Mouse (Mus musculus): ENCODE measurements around the gene Veph1.
"Not testable (repeated sequence)": the region's sequence is repeated elsewhere in the genome, so short reads cannot be mapped to it uniquely, and the experiment has no call there.

The Veph1 gene

GRCm38 (mm10) chr3:66296545-66296944, at the start of gene Veph1:
Gene Veph1 (minus strand): TSS chr3:66296837.
- DNase-seq, result peak; percentile 78 to 79

GRCm38 (mm10) chr3:66340742-66341141, 44.1 kb upstream of the Veph1 start:
- DNase-seq, result peak; percentile 2

GRCm38 (mm10) chr3:66332401-66332729, 35.7 kb upstream of the Veph1 start:
- DNase-seq, result no peak

GRCm38 (mm10) chr3:66331592-66332400, 35.2 kb upstream of the Veph1 start:
- DNase-seq, result peak; percentile 48 to 67

GRCm38 (mm10) chr3:66330896-66331579, 34.4 kb upstream of the Veph1 start:
- DNase-seq, result no peak

GRCm38 (mm10) chr3:66325962-66326834, 29.6 kb upstream of the Veph1 start:
- no peak for DNase-seq

GRCm38 (mm10) chr3:66325486-66325951, 28.9 kb upstream of the Veph1 start:
- no peak for DNase-seq

- DNase-seq, result no peak
Measured at GRCm38 (mm10) chr3:66314793-66315715, 18.4 kb upstream of the Veph1 start.

- DNase-seq, result no peak
Measured at GRCm38 (mm10) chr3:66310586-66310985, 13.9 kb upstream of the Veph1 start.

GRCm38 (mm10) chr3:66309531-66309930, 12.9 kb upstream of the Veph1 start:
- DNase-seq, result no peak

- no peak for DNase-seq
Measured at GRCm38 (mm10) chr3:66295236-66295635, 1.4 kb downstream of the Veph1 start.

- peak; percentile 18 to 43 for DNase-seq
Measured at GRCm38 (mm10) chr3:66294729-66295128, 1.9 kb downstream of the Veph1 start.

GRCm38 (mm10) chr3:66292356-66292946, 4.2 kb downstream of the Veph1 start:
- peak; percentile 89 to 91 for DNase-seq

GRCm38 (mm10) chr3:66263270-66263669, 33.4 kb downstream of the Veph1 start:
- no peak for DNase-seq

GRCm38 (mm10) chr3:66262319-66262718, 34.3 kb downstream of the Veph1 start:
- peak; percentile 1 to 14 for DNase-seq

- DNase-seq, result no peak
Measured at GRCm38 (mm10) chr3:66254504-66255105, 42.0 kb downstream of the Veph1 start.

- DNase-seq, result no peak
Measured at GRCm38 (mm10) chr3:66251842-66252241, 44.8 kb downstream of the Veph1 start.

GRCm38 (mm10) chr3:66240476-66240875, 56.2 kb downstream of the Veph1 start:
- no peak for DNase-seq

GRCm38 (mm10) chr3:66236234-66236871, 60.3 kb downstream of the Veph1 start:
- DNase-seq, result not testable (repeated sequence)

GRCm38 (mm10) chr3:66224931-66225537, 71.6 kb downstream of the Veph1 start:
- no peak for DNase-seq
